Mouse (Mus musculus) limb, embryonic 14.5 days (tissue): ENCODE measurements around the gene P3h3. TPM values are rescaled to one million over a fixed set of nuclear protein-coding genes. Genes with fewer than 3 reads are reported as not detected.

ENCODE experiments used
- ATAC-seq: fragments of 200-750 bp; cut with Nextera tagmentation; 2 replicates; pipeline ENCODE4 v1.8.0; 2017; ENCODE audit warnings: low read depth, moderate number of reproducible peaks, moderate TSS enrichment; ENCODE audit not compliant: low FRiP score
- DNase-seq: peaks from one replicate; pipeline ENCODE4 v3.0.0-alpha.2; 2015; ENCODE audit warnings: low spot score
- H3K27ac ChIP-seq: fragments of 300-500 bp; sonication (generic); replicated peaks from 2 replicates; pipeline ENCODE4 v1.5.1; 2014; ENCODE audit warnings: low read depth, mild to moderate bottlenecking, low read length, moderate library complexity, mixed read lengths
- H3K27me3 ChIP-seq: fragments of 300-500 bp; sonication (generic); 2 replicates; pipeline ENCODE4 v1.6.1; 2014; ENCODE audit warnings: low read length, mixed read lengths; ENCODE audit not compliant: control insufficient read depth, insufficient read depth
- H3K36me3 ChIP-seq: fragments of 300-500 bp; sonication (generic); 2 replicates; pipeline ENCODE4 v1.6.1; 2014; ENCODE audit warnings: mild to moderate bottlenecking, low read length, moderate library complexity, mixed read lengths; ENCODE audit not compliant: control insufficient read depth, insufficient read depth
- H3K4me1 ChIP-seq: fragments of 300-500 bp; sonication (generic); 2 replicates; pipeline ENCODE4 v1.6.1; 2014; ENCODE audit warnings: antibody characterized with exemption, low read length, mixed read lengths; ENCODE audit not compliant: control insufficient read depth, insufficient read depth
- H3K4me2 ChIP-seq: fragments of 300-500 bp; sonication (generic); replicated peaks from 2 replicates; pipeline ENCODE4 v1.6.1; 2014; ENCODE audit warnings: low read depth, mild to moderate bottlenecking, low read length, moderate library complexity; ENCODE audit not compliant: severe bottlenecking
- H3K4me3 ChIP-seq: fragments of 300-500 bp; sonication (generic); replicated peaks from 2 replicates; pipeline ENCODE4 v1.5.1; 2014; ENCODE audit warnings: low read length
- H3K9ac ChIP-seq: fragments of 300-500 bp; sonication (generic); 2 replicates; pipeline ENCODE4 v1.6.1; 2014; ENCODE audit warnings: mild to moderate bottlenecking, low read depth, low read length, moderate library complexity; ENCODE audit not compliant: severe bottlenecking
- H3K9me3 ChIP-seq: fragments of 300-500 bp; sonication (generic); 2 replicates; pipeline ENCODE4 v1.6.1; 2016; ENCODE audit warnings: low read length; ENCODE audit not compliant: control insufficient read depth
- POLR2A ChIP-seq: fragments of 200-500 bp; IDR thresholded peaks from 2 replicates; pipeline ENCODE4 v1.8.0; 2012; ENCODE audit warnings: inconsistent platforms, mild to moderate bottlenecking, moderate library complexity, borderline replicate concordance; ENCODE audit not compliant: insufficient read depth, insufficient read length; ENCODE audit errors: extremely low read depth
- WGBS: fragments of 180-500 bp; shearing (Covaris S2); extraction: QIAGEN DNeasy Blood & Tissue Kit; methylation state at CpG from one replicate; pipeline ENCODE4 v1.1.7; 2014; 5-methylcytosine and 5-hydroxymethylcytosine counted together
- polyA plus RNA-seq, 2 experiments: library from polyadenylated mRNA; depleted of rRNA in 1 of 2; stranded (reverse) in 1 of 2; unstranded in 1 of 2; fragments of >200 nt; fragmentation: Nextera tagmentation in 1 of 2; extraction: Ambion mirVana in 1 of 2; gene quantifications; 2 replicates each; pipeline versions ENCODE4 v1.2.1 to v1.2.3; 2012 to 2014

Gene P3h3
- polyA plus RNA-seq, 2 experiments, result 57.5 to 339 TPM

DNA sequence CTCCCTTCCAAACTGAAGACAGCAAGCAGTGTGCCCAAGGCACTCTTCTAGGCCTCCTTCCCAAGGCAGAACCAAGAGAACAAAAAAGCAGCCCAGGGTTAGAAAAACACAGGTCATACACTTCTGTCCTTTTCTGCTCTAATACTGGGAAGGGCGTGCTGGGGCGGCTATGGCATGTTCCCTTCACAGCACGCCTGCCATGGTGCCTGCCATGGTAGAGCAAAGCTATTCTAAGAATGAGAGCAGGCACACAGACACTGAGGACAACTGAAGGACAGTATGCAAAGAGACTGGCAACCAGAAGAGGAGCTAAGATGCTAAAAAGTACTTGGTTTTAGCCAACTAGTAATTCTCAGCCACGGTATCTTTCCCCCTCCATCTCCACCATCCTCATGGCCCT, 35.5 kb downstream of the P3h3 start:
- no peak for ATAC-seq
- H3K36me3 ChIP-seq, result peaks cover 92% of the 10 kb centered on the region
- 96% methylated on average over 4 of the region's 4 CpGs for WGBS

DNA sequence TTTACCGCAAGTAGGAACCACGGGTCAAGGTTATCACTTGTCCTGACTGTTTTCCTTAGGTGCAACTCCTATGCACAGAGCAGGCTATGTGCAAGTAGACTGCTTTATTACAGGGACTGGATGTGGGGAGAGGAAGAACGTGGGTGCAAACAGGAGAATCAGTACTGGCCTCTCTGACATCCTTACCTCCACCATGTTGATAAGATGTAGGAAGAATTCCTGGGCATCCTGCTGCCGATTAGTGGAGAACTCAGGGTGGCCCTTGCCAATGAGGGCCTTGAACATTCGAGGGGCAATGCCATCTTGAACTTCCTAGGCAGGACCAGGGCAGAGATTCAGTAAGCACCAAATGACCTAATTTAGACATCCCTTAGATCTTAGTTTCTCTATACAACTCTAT, 36.7 kb downstream of the P3h3 start:
- H3K36me3 ChIP-seq, result peaks cover 98% of the 10 kb centered on the region
- WGBS, result 91% methylated on average over 5 of the region's 5 CpGs
- H3K4me2 ChIP-seq, result no peak overlapping the region
- ATAC-seq (no peak), DNase-seq (no peak)
- no peak overlapping the region for H3K27ac ChIP-seq
- H3K9me3 ChIP-seq, result no peaks in the 10 kb centered on the region
- no peak for TF ChIP-seq POLR2A
- no peaks in the 10 kb centered on the region for H3K27me3 ChIP-seq
- H3K4me1 ChIP-seq, result no peaks in the 10 kb centered on the region
- no peak overlapping the region for H3K4me3 ChIP-seq
- H3K9ac ChIP-seq, result no peak overlapping the region

More for the DNA sequence above, 35.5 kb downstream of the P3h3 start:
- no peak for DNase-seq
- H3K27ac ChIP-seq, result no peak overlapping the region
- no peak overlapping the region for H3K9ac ChIP-seq
- no peaks in the 10 kb centered on the region for H3K27me3 ChIP-seq
- no peaks in the 10 kb centered on the region for H3K4me1 ChIP-seq
- no peak overlapping the region for H3K4me3 ChIP-seq
- no peak for TF ChIP-seq POLR2A
- no peaks in the 10 kb centered on the region for H3K9me3 ChIP-seq
- no peak overlapping the region for H3K4me2 ChIP-seq

DNA sequence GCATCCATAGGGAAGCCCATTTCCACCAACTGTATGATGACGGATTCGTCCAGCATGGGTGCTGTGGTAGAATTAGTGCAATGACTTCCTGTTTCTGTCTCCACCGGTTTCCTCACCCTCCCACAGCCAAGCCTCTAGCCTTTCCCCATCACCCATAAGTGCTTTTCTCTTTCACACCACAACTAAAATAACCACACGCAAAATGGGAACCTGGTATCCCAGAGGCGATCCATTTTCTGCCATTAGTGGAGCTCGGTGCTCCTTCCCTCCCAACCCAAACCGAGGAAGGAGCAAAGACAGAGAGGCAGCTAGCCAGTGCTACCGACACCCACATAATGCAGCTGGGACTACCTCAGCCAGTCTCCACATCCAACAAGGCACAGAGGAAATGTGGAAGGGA, 39.6 kb downstream of the P3h3 start:
- no peak for DNase-seq
- H3K27me3 ChIP-seq, result no peaks in the 10 kb centered on the region
- no peak overlapping the region for H3K9ac ChIP-seq
- 89% methylated on average over 8 of the region's 8 CpGs for WGBS
- no peaks in the 10 kb centered on the region for H3K9me3 ChIP-seq
- no peak for ATAC-seq
- no peak overlapping the region for H3K27ac ChIP-seq
- H3K4me3 ChIP-seq, result no peak overlapping the region
- peaks cover 10% of the 10 kb centered on the region for H3K4me1 ChIP-seq
- H3K4me2 ChIP-seq, result no peak overlapping the region
- no peak for TF ChIP-seq POLR2A
- peaks cover 77% of the 10 kb centered on the region for H3K36me3 ChIP-seq

DNA sequence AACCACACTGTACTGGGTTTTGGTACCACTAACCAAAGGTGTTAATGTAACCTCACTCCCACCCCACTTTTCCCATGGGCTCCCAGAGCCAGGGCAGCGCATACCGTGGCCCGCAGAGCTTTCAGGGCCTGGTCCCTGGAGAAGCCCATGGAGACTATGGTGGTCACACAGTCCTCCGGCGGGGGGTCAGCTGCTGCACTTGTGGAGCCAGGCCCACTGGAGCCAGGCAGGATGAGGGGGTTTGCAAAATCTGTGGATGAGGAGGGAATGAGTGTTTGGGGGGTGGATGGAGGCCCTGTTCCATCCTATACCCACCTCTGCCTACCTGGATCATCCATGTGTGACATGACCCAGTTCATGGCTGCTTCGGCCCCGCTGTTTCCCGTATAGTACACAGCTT, 40.0 kb downstream of the P3h3 start:
- Histone ChIP-seq H3K27ac (no peak overlapping the region), H3K4me2 (no peak overlapping the region), H3K9me3 (no peaks in the 10 kb centered on the region), H3K27me3 (no peaks in the 10 kb centered on the region), H3K9ac (no peak overlapping the region), H3K4me3 (no peak overlapping the region), H3K4me1 (peaks cover 13% of the 10 kb centered on the region), H3K36me3 (peaks cover 77% of the 10 kb centered on the region)
- DNase-seq, result no peak
- no peak for TF ChIP-seq POLR2A
- 96% methylated on average over 8 of the region's 8 CpGs for WGBS
- ATAC-seq, result no peak

DNA sequence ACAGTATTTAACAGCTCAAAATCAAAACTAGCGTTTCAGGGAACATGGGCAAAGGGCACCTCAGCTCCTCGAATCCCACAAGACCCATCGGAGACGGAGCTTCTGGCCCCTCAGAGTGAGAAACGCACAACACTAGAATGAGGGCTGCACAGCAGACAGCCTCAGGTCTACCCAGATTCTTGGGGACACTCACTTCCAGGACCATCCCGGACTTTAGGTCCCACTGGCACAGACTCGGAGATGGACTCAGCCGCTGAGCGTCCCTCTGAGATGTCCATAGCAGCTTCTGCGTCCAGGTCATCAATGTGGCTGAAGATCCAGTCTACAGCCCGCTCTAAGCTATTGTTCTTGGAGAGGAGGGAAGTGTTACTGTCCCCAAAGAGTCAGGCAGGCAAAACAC, 40.4 kb downstream of the P3h3 start:
- WGBS, result 95% methylated on average over 11 of the region's 11 CpGs
- Histone ChIP-seq H3K36me3 (peaks cover 77% of the 10 kb centered on the region), H3K4me1 (peaks cover 17% of the 10 kb centered on the region), H3K4me2 (no peak overlapping the region), H3K27me3 (no peaks in the 10 kb centered on the region), H3K9me3 (no peaks in the 10 kb centered on the region), H3K4me3 (no peak overlapping the region), H3K9ac (no peak overlapping the region), H3K27ac (no peak overlapping the region)
- TF ChIP-seq POLR2A, result no peak
- DNase-seq (no peak), ATAC-seq (no peak)

DNA sequence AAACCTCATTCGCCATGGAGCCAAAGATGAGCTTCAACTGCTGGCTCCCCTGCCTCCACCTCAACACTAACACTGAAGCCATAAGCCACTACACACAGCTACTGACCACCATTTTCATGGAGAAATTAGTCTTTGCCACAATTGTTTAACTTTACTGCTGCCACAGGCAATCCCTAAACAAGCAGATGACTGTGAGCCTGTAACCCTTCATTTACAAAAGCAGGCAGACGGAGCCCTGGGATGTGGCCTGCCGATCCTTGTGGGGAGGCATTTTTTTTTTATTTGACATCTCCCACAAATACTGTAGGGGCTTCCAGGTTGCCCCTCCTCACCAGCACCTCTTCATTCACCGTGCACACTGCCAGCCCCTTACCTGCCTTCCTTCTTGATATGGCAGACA, 40.9 kb downstream of the P3h3 start:
- TF ChIP-seq POLR2A, result no peak
- peaks cover 21% of the 10 kb centered on the region for H3K4me1 ChIP-seq
- no peak overlapping the region for H3K27ac ChIP-seq
- peaks cover 77% of the 10 kb centered on the region for H3K36me3 ChIP-seq
- no peak overlapping the region for H3K9ac ChIP-seq
- 84% methylated on average over 4 of the region's 4 CpGs for WGBS
- H3K27me3 ChIP-seq, result no peaks in the 10 kb centered on the region
- DNase-seq (no peak), ATAC-seq (no peak)
- no peak overlapping the region for H3K4me2 ChIP-seq
- H3K4me3 ChIP-seq, result no peak overlapping the region
- no peaks in the 10 kb centered on the region for H3K9me3 ChIP-seq
